Mouse (Mus musculus) bone marrow macrophage, adult 2 months (primary cell): ENCODE results near the gene Fam53a. TPM values are rescaled to one million over a fixed set of nuclear protein-coding genes. Genes with fewer than 3 reads are reported as not detected.

Experiments used
- H3K27ac ChIP-seq: 2 replicates; pipeline ENCODE4 v1.5.1; 2012; ENCODE audit warnings: low read depth, low read length; ENCODE audit not compliant: insufficient read depth
- H3K4me1 ChIP-seq: 2 replicates; pipeline ENCODE4 v1.6.1; 2012; ENCODE audit warnings: low read length; ENCODE audit not compliant: control insufficient read depth, insufficient read depth
- H3K4me3 ChIP-seq: 2 replicates; pipeline ENCODE4 v1.5.1; 2012; ENCODE audit warnings: mild to moderate bottlenecking, low read length, moderate library complexity; ENCODE audit not compliant: insufficient read depth
- CTCF ChIP-seq: IDR thresholded peaks from 2 replicates; pipeline ENCODE4 v1.5.1; 2012; ENCODE audit warnings: low read depth, mild to moderate bottlenecking, low read length, moderate library complexity
- POLR2A ChIP-seq: IDR thresholded peaks from 2 replicates; pipeline ENCODE4 v1.6.1; 2012; ENCODE audit warnings: mild to moderate bottlenecking, low read depth, low read length, borderline replicate concordance
- polyA plus RNA-seq: library from polyadenylated mRNA; stranded (reverse); fragments of >200 nt; gene quantifications from 2 replicates; pipeline ENCODE4 v1.2.4, GENCODE M21; 2012; ENCODE audit not compliant: missing spikeins, insufficient read depth, insufficient read length

The Fam53a gene
- polyA plus RNA-seq, 1 experiment = 17.8 TPM

DNA sequence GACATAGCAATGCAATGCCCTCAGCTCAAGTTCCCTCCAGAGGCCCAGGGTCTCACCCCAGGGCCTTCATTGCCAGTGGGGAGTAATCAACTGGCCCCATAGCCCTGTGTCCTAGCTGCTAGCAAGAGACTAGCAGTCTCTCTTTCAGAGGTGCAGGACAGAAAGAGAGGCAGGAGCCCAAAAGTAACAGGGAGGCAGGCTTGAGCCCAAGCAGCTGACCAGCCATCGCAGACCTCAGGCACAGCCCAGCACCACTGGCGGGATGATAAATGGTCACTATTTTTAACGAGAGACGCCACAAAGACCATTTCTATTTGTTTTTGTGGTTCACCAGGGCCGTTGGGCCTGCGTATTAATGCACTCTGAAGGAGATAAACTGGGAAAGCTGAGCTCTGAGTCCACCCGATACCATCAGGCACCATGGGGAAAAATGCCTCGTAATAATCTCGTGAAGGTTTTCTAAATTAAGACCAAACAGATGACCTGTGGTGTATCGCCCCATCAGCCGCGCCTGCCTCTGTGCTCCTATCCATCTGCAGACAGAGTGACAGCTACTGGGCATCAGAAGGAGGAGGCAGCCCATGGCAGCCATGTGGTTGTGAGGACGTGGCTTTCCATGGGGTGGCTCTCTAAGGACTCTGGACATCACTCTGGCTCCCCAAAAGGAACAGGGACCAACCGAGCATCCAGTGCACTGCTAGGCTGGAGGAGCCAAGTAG is 73.0 kb downstream of the Fam53a start:
- Histone ChIP-seq H3K4me1 (no peaks in the 10 kb centered on the region), H3K4me3 (no peak overlapping the region), H3K27ac (no peak overlapping the region)
- TF ChIP-seq POLR2A = no peak
- no peak for TF ChIP-seq CTCF

Other genes with a start within 250 kb of the Fam53a start
- gene Nkx1-1, start 195.7 kb downstream of the Fam53a start, polyA plus RNA-seq = not detected in 2 replicates
- 0.61 TPM in 1 of 2 replicates, not detected in the other for gene Gm9903, start 290 bp upstream of the Fam53a start, polyA plus RNA-seq
- 77.1 and 84.1 TPM in 2 replicates for gene Slbp, start 22.9 kb upstream of the Fam53a start, polyA plus RNA-seq
- gene Tacc3, start 28.5 kb upstream of the Fam53a start, polyA plus RNA-seq = 58.6 and 69.4 TPM in 2 replicates
- gene Tmem129, start 28.8 kb upstream of the Fam53a start, polyA plus RNA-seq = 11.4 and 14.4 TPM in 2 replicates
- gene Fgfr3, start 92.0 kb upstream of the Fam53a start, polyA plus RNA-seq = not detected in 2 replicates
- gene Letm1, start 153.2 kb upstream of the Fam53a start, polyA plus RNA-seq = 23.4 and 26.9 TPM in 2 replicates
- gene Nsd2, start 191.1 kb upstream of the Fam53a start, polyA plus RNA-seq = 34.5 and 41.1 TPM in 2 replicates